Mouse (Mus musculus): ENCODE data around the gene Dohh. TPM values are rescaled to one million over a fixed set of nuclear protein-coding genes. Genes with fewer than 3 reads are reported as not detected.

The Dohh gene
- polyA plus RNA-seq, 1 experiment from 2014 or later: 68.1 TPM

DNA sequence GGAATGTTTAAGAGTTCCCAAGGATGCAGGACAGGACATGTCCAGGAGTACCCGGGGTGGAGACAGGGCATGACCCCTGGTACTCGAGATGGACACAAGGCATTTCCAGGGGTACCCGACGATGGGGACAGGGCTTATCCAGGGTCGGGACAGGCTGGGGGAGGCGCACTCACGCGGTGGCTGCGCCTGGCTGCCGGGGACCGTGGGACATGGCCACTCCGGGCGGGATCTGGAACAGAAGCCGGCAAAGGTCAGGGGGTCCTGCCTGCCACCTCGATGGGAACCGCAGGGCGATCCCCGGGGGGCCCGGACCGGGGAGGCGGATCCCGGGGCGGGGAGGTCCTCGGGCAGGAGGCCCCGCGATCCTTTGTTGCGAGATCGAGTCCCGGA, 34.3 kb upstream of the Dohh start:
- Histone ChIP-seq H3K9me3 (no peaks in the 10 kb centered on the region), H3K9ac (peak overlapping the region; percentile 91), H3K36me3 (replicated peaks) (peaks cover 26% of the 10 kb centered on the region), H3K4me2 (peak overlapping the region; percentile 92), H3K4me3 (replicated peaks) (peak overlapping the region; percentile 91), H3K4me1 (peaks cover 38% of the 10 kb centered on the region), H3K27ac (peak overlapping the region; percentile 61; the same call in 1 of the 2 replicates), H3K27me3 (peaks cover 43% of the 10 kb centered on the region)
- WGBS: under 1% methylated on average over 25 of the region's 29 CpGs
- peak; percentile 10; the same call in 1 of the 2 replicates for ATAC-seq (ENCODE audit: low FRiP score)

DNA sequence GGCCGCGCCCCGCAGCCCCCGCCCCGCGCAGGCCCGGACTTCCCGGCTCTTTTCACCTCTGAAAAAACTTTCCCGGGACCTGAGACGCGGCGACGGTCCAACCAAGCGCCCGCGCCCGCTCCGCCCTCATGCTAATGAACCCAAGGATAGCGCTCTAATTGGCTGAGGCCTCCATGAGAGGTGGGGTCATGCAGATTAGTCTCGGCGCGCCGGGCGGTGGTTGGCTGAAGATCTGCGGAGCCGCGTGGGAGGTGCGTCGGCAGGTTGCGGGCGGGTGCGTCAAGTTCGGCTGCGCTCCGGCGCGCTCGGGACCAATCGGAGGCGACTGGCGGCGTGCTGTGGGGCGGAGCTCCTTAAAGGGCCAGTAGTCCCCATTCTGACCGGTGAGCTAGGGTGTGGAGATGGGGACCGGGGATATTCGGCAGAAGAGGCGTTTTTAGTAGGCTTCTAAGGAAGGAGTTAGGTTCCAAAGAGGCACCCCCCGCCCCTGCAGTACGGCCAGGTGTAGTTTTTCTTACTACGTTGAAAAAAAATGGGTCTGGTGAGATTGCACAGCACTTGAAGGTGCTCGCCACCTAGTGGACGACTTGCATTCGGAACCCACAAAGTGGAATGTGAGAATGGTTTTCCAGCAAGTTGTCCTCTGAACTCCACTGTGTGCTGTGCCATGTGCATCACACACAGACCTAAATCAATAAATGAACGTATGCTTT, 33.7 kb upstream of the Dohh start, which contains the start of gene Hmg20b:
TSS of gene Hmg20b (minus strand) at position 130 of the 713 bp plus-strand sequence.
- H3K36me3 ChIP-seq (replicated peaks): peaks cover 21% of the 10 kb centered on the region
- peak within 1 kb of the TSS; percentile 91 for H3K9ac ChIP-seq
- under 1% methylated on average over 54 of the region's 54 CpGs for WGBS
- H3K27me3 ChIP-seq: peaks cover 41% of the 10 kb centered on the region
- H3K9me3 ChIP-seq: no peaks in the 10 kb centered on the region
- H3K4me3 ChIP-seq (replicated peaks): peak within 1 kb of the TSS; percentile 91
- H3K4me1 ChIP-seq: peaks cover 38% of the 10 kb centered on the region
- H3K27ac ChIP-seq: peak within 1 kb of the TSS; percentile 61
- ATAC-seq (ENCODE audit: low FRiP score): peak; percentile 96
- peak within 1 kb of the TSS; percentile 92 for H3K4me2 ChIP-seq

DNA sequence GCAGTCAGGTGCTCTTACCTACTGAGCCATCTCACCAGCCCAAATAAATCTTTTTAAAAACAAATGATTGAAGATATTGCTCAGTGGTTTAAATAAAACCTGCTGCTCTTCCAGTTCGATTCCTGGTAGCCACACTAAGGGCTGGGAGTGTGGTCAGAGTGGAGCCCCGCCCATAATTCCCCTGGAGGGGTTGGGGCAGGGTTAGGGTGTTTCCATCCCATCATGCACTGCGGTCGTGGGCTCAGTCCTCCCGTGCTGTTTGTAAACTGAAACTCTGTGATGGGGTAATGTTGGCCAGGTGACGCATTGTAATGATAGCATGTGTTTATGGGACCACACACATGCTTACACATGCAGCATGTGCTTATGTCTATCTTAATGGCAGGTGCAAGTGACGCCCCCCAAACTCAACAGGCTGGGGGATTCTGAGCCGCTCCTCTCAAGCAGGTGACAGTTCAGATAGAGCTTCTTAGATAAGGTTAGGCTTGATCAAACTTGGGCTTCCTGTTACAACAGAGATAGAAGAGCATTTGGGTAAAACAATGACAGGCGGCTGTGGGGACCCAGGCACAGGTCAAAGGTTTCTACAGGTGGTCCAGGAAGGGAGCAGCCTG, 32.4 kb upstream of the Dohh start:
- Histone ChIP-seq H3K4me1 (peaks cover 29% of the 10 kb centered on the region), H3K27ac (no peak overlapping the region), H3K9me3 (no peaks in the 10 kb centered on the region), H3K36me3 (replicated peaks) (peaks cover 15% of the 10 kb centered on the region), H3K27me3 (peaks cover 43% of the 10 kb centered on the region), H3K4me3 (replicated peaks) (no peak overlapping the region), H3K4me2 (no peak overlapping the region), H3K9ac (peak overlapping the region; percentile 12; the same call in 1 of the 2 replicates)
- no peak for ATAC-seq (ENCODE audit: low FRiP score)
- 25% methylated on average over 9 of the region's 9 CpGs for WGBS

GRCm38 (mm10) chr10:81354738-81355477, 29.3 kb upstream of the Dohh start:
- ATAC-seq (ENCODE audit: low FRiP score): no peak
- Histone ChIP-seq H3K4me1 (peaks cover 31% of the 10 kb centered on the region), H3K9me3 (no peaks in the 10 kb centered on the region), H3K27ac (no peak overlapping the region), H3K27me3 (peaks cover 34% of the 10 kb centered on the region), H3K9ac (no peak overlapping the region), H3K4me2 (no peak overlapping the region), H3K36me3 (replicated peaks) (no peaks in the 10 kb centered on the region), H3K4me3 (replicated peaks) (no peak overlapping the region)
- WGBS: 71% methylated on average over 9 of the region's 9 CpGs

DNA sequence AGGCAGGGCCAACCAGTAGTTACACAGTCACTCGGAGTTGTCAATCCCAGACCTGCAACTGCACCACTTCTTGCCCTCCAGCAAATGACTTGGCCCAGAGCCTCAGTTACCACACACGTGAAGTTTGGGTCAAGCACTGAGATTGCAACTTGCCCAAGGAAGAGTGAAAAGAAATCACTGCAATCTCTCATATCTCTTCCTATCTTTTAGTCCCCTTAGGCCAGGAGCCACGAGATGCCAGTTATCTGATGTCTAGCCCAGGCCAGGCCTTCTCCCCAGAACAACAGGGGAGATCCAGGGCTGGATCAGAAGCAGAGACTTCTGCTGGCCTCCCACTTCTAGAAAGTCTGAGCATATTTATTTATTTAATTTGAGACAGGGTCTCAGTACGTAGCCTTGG, 28.7 kb upstream of the Dohh start:
- Histone ChIP-seq H3K4me3 (replicated peaks) (no peak overlapping the region), H3K9me3 (no peaks in the 10 kb centered on the region), H3K36me3 (replicated peaks) (no peaks in the 10 kb centered on the region), H3K4me2 (no peak overlapping the region), H3K9ac (0 out of 2 replicates have a peak overlapping the region, but pooled peaks have one; percentile 36), H3K27me3 (peaks cover 34% of the 10 kb centered on the region), H3K27ac (no peak overlapping the region), H3K4me1 (peaks cover 32% of the 10 kb centered on the region)
- 83% methylated on average over 4 of the region's 4 CpGs for WGBS
- ATAC-seq (ENCODE audit: low FRiP score): no peak

DNA sequence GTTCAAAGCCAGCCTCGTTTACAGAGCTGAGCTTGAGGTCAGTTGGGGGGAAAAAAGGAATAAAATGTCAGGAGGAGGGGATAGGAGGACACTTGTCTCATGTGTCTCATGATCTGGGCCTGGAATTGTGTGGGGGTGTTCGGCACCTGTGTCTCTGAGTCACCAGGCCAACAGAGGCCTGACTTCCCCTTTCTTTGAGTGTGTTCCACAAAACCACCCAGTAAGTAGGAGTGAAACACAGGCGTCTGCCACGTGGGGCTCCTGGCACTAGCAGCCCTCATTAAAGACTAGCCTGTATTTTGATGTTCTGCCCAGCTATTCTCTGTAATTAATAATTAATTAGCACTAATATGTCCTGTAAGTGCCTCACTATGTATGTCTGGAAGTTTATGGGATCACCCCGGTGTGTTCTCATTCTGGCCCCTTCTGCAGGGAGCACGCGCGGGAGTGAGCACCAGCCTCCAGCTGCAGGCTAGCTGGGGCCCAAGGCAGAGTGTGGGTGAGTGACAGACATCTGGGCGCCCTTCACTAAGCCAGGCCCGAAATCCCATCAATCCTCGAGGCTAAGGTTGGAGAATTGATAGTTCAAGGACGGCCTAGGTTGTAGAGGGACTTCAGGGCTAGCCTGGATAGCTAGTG, 27.8 kb upstream of the Dohh start:
- WGBS: 56% methylated on average over 12 of the region's 12 CpGs
- ATAC-seq (ENCODE audit: low FRiP score): no peak
- Histone ChIP-seq H3K4me1 (peaks cover 32% of the 10 kb centered on the region), H3K27ac (no peak overlapping the region), H3K4me2 (peak overlapping the region; percentile 98), H3K9ac (0 out of 2 replicates have a peak overlapping the region, but pooled peaks have one; percentile 36), H3K36me3 (replicated peaks) (no peaks in the 10 kb centered on the region), H3K9me3 (no peaks in the 10 kb centered on the region), H3K4me3 (replicated peaks) (no peak overlapping the region), H3K27me3 (peaks cover 34% of the 10 kb centered on the region)

GRCm38 (mm10) chr10:81356991-81357844, 27.0 kb upstream of the Dohh start, which contains the start of gene Mfsd12:
TSS of gene Mfsd12 (plus strand) at chr10:81357491.
- peak; percentile 94 for ATAC-seq (ENCODE audit: low FRiP score)
- Histone ChIP-seq H3K27ac (no peak within 1 kb of the TSS), H3K4me3 (replicated peaks) (peak within 1 kb of the TSS; percentile 75), H3K4me1 (peaks cover 33% of the 10 kb centered on the region), H3K4me2 (peak within 1 kb of the TSS; percentile 98), H3K9ac (peak within 1 kb of the TSS; percentile 78), H3K36me3 (replicated peaks) (no peaks in the 10 kb centered on the region), H3K27me3 (peaks cover 30% of the 10 kb centered on the region), H3K9me3 (no peaks in the 10 kb centered on the region)
- 2% methylated on average over 78 of the region's 79 CpGs for WGBS

- no peaks in the 10 kb centered on the region for H3K36me3 ChIP-seq (replicated peaks)
- H3K4me3 ChIP-seq (replicated peaks): peak overlapping the region; percentile 75
- H3K27ac ChIP-seq: no peak overlapping the region
- H3K4me2 ChIP-seq: peak overlapping the region; percentile 98
- H3K9me3 ChIP-seq: no peaks in the 10 kb centered on the region
- peak overlapping the region; percentile 78 for H3K9ac ChIP-seq
- ATAC-seq (ENCODE audit: low FRiP score): no peak
- H3K4me1 ChIP-seq: peaks cover 42% of the 10 kb centered on the region
- H3K27me3 ChIP-seq: peaks cover 38% of the 10 kb centered on the region
- 44% methylated on average over 4 of the region's 4 CpGs for WGBS
Observed at GRCm38 (mm10) chr10:81358209-81358608, 26.0 kb upstream of the Dohh start.

DNA sequence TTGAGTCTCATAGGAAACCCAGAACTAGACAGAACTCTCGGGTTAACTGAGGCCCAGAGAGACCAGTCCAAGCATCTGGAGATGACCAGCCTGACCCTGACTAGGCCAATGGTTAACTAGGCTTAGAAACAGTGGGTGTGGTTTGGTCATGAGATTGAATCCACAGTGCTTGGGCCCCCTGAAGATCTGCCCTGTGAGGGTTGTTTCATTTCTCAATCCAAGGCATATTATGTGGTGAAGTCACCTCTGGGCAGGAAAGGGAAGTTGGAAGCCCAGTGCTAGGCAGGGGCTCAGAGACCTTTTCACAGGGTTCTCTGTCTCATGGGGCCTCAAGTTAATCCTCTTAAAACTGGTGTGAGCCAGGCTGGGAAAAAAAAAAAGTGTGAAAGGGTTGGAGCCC, 25.4 kb upstream of the Dohh start:
- H3K4me3 ChIP-seq (replicated peaks): no peak overlapping the region; the same call in 1 of the 2 replicates
- H3K4me1 ChIP-seq: peaks cover 48% of the 10 kb centered on the region
- no peak for ATAC-seq (ENCODE audit: low FRiP score)
- H3K27me3 ChIP-seq: peaks cover 44% of the 10 kb centered on the region
- 67% methylated on average over 1 of the region's 1 CpGs for WGBS
- 0 out of 2 replicates have a peak overlapping the region, but pooled peaks have one; percentile 78 for H3K9ac ChIP-seq
- peak overlapping the region; percentile 98; the same call in 1 of the 2 replicates for H3K4me2 ChIP-seq
- no peak overlapping the region; the same call in 1 of the 2 replicates for H3K27ac ChIP-seq
- no peaks in the 10 kb centered on the region for H3K36me3 ChIP-seq (replicated peaks)
- H3K9me3 ChIP-seq: no peaks in the 10 kb centered on the region

- WGBS: 72% methylated on average over 8 of the region's 8 CpGs
- peaks cover 54% of the 10 kb centered on the region for H3K27me3 ChIP-seq
- H3K9me3 ChIP-seq: no peaks in the 10 kb centered on the region
- H3K9ac ChIP-seq: no peak overlapping the region
- no peak overlapping the region for H3K27ac ChIP-seq
- no peak overlapping the region for H3K4me2 ChIP-seq
- H3K4me1 ChIP-seq: peaks cover 67% of the 10 kb centered on the region
- H3K36me3 ChIP-seq (replicated peaks): no peaks in the 10 kb centered on the region
- ATAC-seq (ENCODE audit: low FRiP score): no peak
- no peak overlapping the region for H3K4me3 ChIP-seq (replicated peaks)
Observed at GRCm38 (mm10) chr10:81360721-81361120, 23.5 kb upstream of the Dohh start.

DNA sequence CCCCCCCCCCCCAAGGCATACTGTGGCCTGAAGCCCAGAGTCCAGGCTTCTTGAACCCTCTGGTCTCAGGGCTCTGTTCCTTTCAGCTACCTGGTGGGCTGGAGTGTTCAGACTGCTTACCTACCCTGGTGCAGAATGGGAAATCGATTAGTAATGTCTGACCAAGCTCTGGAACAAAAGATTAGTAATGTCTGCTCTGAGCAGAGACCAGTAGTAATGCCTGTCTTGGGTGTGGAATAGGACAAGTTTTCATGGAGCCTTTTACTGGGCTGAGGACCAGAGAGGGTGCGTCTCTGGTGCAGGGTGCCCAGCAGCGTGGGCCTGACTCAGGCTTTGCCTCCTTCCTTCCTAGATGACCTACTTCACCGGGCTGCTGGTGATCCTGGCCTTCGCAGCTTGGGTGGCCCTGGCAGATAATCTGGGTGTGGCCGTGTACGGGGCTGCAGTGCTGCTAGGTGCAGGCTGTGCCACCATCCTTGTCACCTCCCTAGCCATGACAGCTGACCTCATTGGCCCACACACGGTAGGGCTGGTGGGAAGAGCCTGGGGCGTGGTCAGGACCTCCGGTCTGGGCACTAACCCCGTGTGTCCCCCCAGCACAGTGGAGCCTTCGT, 21.8 kb upstream of the Dohh start:
- Histone ChIP-seq H3K4me3 (replicated peaks) (no peak overlapping the region), H3K27ac (no peak overlapping the region), H3K36me3 (replicated peaks) (peaks cover 14% of the 10 kb centered on the region), H3K27me3 (peaks cover 45% of the 10 kb centered on the region), H3K4me2 (no peak overlapping the region), H3K4me1 (peaks cover 80% of the 10 kb centered on the region), H3K9me3 (no peaks in the 10 kb centered on the region), H3K9ac (no peak overlapping the region)
- 73% methylated on average over 12 of the region's 12 CpGs for WGBS
- no peak for ATAC-seq (ENCODE audit: low FRiP score)

Measured in forebrain, embryonic 12.5 days (tissue).